Comparison of ENCODE assay signal across 8 mouse cellular contexts in genomic region chr9:21425556-21425945, GRCm38 (mm10). TPM values are rescaled to one million over a fixed set of nuclear protein-coding genes. Genes with fewer than 3 reads are reported as not detected.
DNase-seq lines count a peak whose midpoint lies in the region; ATAC-seq and TF ChIP-seq lines count a peak whose summit lies in the region.

No protein-coding gene starts in this region.

- H3K9ac ChIP-seq in neural tube, embryonic 11.5 days (ENCODE audit: low read length) = peak overlapping the region; percentile 88
- peak overlapping the region; percentile 88 for H3K9ac ChIP-seq in intestine, embryonic 16.5 days (ENCODE audit: low read depth, low read length)
- H3K9ac ChIP-seq in neural tube, embryonic 14.5 days (replicated peaks; ENCODE audit: low read depth, low read length) = peak overlapping the region; percentile 85

- 13% methylated on average over 6 of the region's 6 CpGs for WGBS in neural tube, embryonic 11.5 days
- 2% methylated on average over 6 of the region's 6 CpGs for WGBS in intestine, embryonic 16.5 days
- 11% methylated on average over 6 of the region's 6 CpGs for WGBS in neural tube, embryonic 14.5 days

- TF ChIP-seq POLR2A in cortical plate, adult 2 months (IDR thresholded peaks at IDR 0.05; ENCODE audit: extremely low read depth, insufficient read depth, low read length) = no peak

- H3K4me1 ChIP-seq in neural tube, embryonic 11.5 days (ENCODE audit: control insufficient read depth, insufficient read depth, low read length) = peaks cover 9% of the 10 kb centered on the region
- peaks cover 19% of the 10 kb centered on the region for H3K4me1 ChIP-seq in cortical plate, adult 2 months (ENCODE audit: control insufficient read depth, insufficient read depth, low read length)
- H3K4me1 ChIP-seq in intestine, embryonic 16.5 days (ENCODE audit: control insufficient read depth, insufficient read depth, low read length) = peaks cover 10% of the 10 kb centered on the region
- H3K4me1 ChIP-seq in neural tube, embryonic 14.5 days (ENCODE audit: control insufficient read depth, insufficient read depth, low read length) = peaks cover 22% of the 10 kb centered on the region

- H3K4me3 ChIP-seq in neural tube, embryonic 11.5 days (ENCODE audit: low read depth, low read length) = peak overlapping the region; percentile 83
- H3K4me3 ChIP-seq in cortical plate, adult 2 months (ENCODE audit: insufficient read depth, low read length) = peak overlapping the region; percentile 77
- peak overlapping the region; percentile 92 for H3K4me3 ChIP-seq in intestine, embryonic 16.5 days (ENCODE audit: low read length)
- peak overlapping the region; percentile 88 for H3K4me3 ChIP-seq in neural tube, embryonic 14.5 days (ENCODE audit: low read depth, low read length)

- no peak for TF ChIP-seq CTCF in cortical plate, adult 2 months (IDR thresholded peaks at IDR 0.05; ENCODE audit: extremely low read depth, insufficient read depth, low read length)

- H3K36me3 ChIP-seq in neural tube, embryonic 11.5 days (ENCODE audit: control insufficient read depth, insufficient read depth, low read length) = peaks cover 3% of the 10 kb centered on the region; the same call in 1 of the 2 replicates
- H3K36me3 ChIP-seq in intestine, embryonic 16.5 days (ENCODE audit: control insufficient read depth, insufficient read depth, low read length) = no peaks in the 10 kb centered on the region
- H3K36me3 ChIP-seq in neural tube, embryonic 14.5 days (ENCODE audit: control insufficient read depth, insufficient read depth, low read length) = peaks cover 3% of the 10 kb centered on the region; the same call in 1 of the 2 replicates

- 0 out of 2 replicates have a peak overlapping the region, but pooled peaks have one; percentile 29 for H3K27ac ChIP-seq in neural tube, embryonic 11.5 days (ENCODE audit: low read depth, low read length)
- H3K27ac ChIP-seq in cortical plate, adult 2 months (ENCODE audit: insufficient read depth, low read length) = no peak overlapping the region
- peak overlapping the region; percentile 85 for H3K27ac ChIP-seq in intestine, embryonic 16.5 days (ENCODE audit: low read length)
- H3K27ac ChIP-seq in neural tube, embryonic 14.5 days (ENCODE audit: low read depth, low read length) = peak overlapping the region; percentile 79; the same call in 1 of the 2 replicates

- no peaks in the 10 kb centered on the region for H3K9me3 ChIP-seq in neural tube, embryonic 11.5 days (ENCODE audit: control insufficient read depth, low read length)
- H3K9me3 ChIP-seq in intestine, embryonic 16.5 days (ENCODE audit: control insufficient read depth, low read length) = no peaks in the 10 kb centered on the region
- H3K9me3 ChIP-seq in neural tube, embryonic 14.5 days (ENCODE audit: control insufficient read depth, low read length) = no peaks in the 10 kb centered on the region

- H3K27me3 ChIP-seq in neural tube, embryonic 11.5 days (ENCODE audit: control insufficient read depth, insufficient read depth, low read length) = no peaks in the 10 kb centered on the region
- H3K27me3 ChIP-seq in intestine, embryonic 16.5 days (replicated peaks; ENCODE audit: control insufficient read depth, insufficient read depth, low read length) = no peaks in the 10 kb centered on the region
- H3K27me3 ChIP-seq in neural tube, embryonic 14.5 days (ENCODE audit: control insufficient read depth, insufficient read depth, low read length) = no peaks in the 10 kb centered on the region

- no peak for DNase-seq in neural tube, embryonic 11.5 days (ENCODE audit: low spot score)
- DNase-seq in neural tube, embryonic 10.5 days (ENCODE audit: extremely low spot score, low spot score) = no peak
- DNase-seq in layer of hippocampus, adult 11-12 months (ENCODE audit: low spot score) = no peak
- DNase-seq in adrenal gland, postnatal 14 days = no peak
- DNase-seq in urinary bladder, postnatal 14 days (ENCODE audit: low spot score) = no peak

- peak overlapping the region; percentile 91 for H3K4me2 ChIP-seq in neural tube, embryonic 11.5 days (ENCODE audit: low read depth)
- peak overlapping the region; percentile 69 for H3K4me2 ChIP-seq in intestine, embryonic 16.5 days (ENCODE audit: low read depth, low read length)
- peak overlapping the region; percentile 94 for H3K4me2 ChIP-seq in neural tube, embryonic 14.5 days (ENCODE audit: low read depth, low read length)

- no peak; the same call in 1 of the 2 replicates for ATAC-seq in neural tube, embryonic 11.5 days (ENCODE audit: insufficient read depth, low FRiP score, low TSS enrichment)
- ATAC-seq in intestine, embryonic 16.5 days = no peak
- no peak for ATAC-seq in neural tube, embryonic 14.5 days (ENCODE audit: low read depth)

RNA-seq across cellular contexts. Expression of gene Dnm2, which starts 0.8 kb away (rescaled TPM):
- polyA plus RNA-seq in neural tube, embryonic 11.5 days (2014; fragmentation: Nextera tagmentation; extraction: Ambion mirVana) = 66.3 and 69.7 TPM in 2 replicates
- polyA plus RNA-seq in cortical plate, adult 2 months (2012; rRNA removed) = 60.8 and 67.9 TPM in 2 replicates
- 77.7 and 82.5 TPM in 2 replicates for polyA plus RNA-seq in intestine, embryonic 16.5 days (2015; fragmentation: Nextera tagmentation; extraction: Ambion mirVana)
- 53.1 and 59.4 TPM in 2 replicates for polyA plus RNA-seq in neural tube, embryonic 14.5 days (2014; fragmentation: Nextera tagmentation; extraction: Ambion mirVana)
- total RNA-seq in adrenal gland, postnatal 14 days (2021) = 93.2 and 101 TPM in 2 replicates

RNA-seq across cellular contexts. Expression of gene Qtrt1, which starts 13.9 kb away (rescaled TPM):
- 47.8 and 51.8 TPM in 2 replicates for polyA plus RNA-seq in neural tube, embryonic 11.5 days (2014; fragmentation: Nextera tagmentation; extraction: Ambion mirVana)
- 42.5 and 43.8 TPM in 2 replicates for polyA plus RNA-seq in cortical plate, adult 2 months (2012; rRNA removed)
- 51.1 and 60.3 TPM in 2 replicates for polyA plus RNA-seq in intestine, embryonic 16.5 days (2015; fragmentation: Nextera tagmentation; extraction: Ambion mirVana)
- 43.7 and 48.9 TPM in 2 replicates for polyA plus RNA-seq in neural tube, embryonic 14.5 days (2014; fragmentation: Nextera tagmentation; extraction: Ambion mirVana)
- total RNA-seq in adrenal gland, postnatal 14 days (2021) = 13.9 and 20.8 TPM in 2 replicates

RNA-seq across cellular contexts. Expression of gene Ilf3, which starts 57.9 kb away (rescaled TPM):
- polyA plus RNA-seq in neural tube, embryonic 11.5 days (2014; fragmentation: Nextera tagmentation; extraction: Ambion mirVana) = 270 and 288 TPM in 2 replicates
- 71.3 and 76.2 TPM in 2 replicates for polyA plus RNA-seq in cortical plate, adult 2 months (2012; rRNA removed)
- polyA plus RNA-seq in intestine, embryonic 16.5 days (2015; fragmentation: Nextera tagmentation; extraction: Ambion mirVana) = 119 and 127 TPM in 2 replicates
- 210 and 222 TPM in 2 replicates for polyA plus RNA-seq in neural tube, embryonic 14.5 days (2014; fragmentation: Nextera tagmentation; extraction: Ambion mirVana)
- 55.3 and 64.4 TPM in 2 replicates for total RNA-seq in adrenal gland, postnatal 14 days (2021)
